Mouse (Mus musculus): ENCODE data around the gene Inpp5f. TPM values are rescaled to one million over a fixed set of nuclear protein-coding genes. Genes with fewer than 3 reads are reported as not detected.
A peak's percentile ranks its signal among the peaks of the same experiment; 100 is the strongest.
"Not testable (repeated sequence)": the region's sequence is repeated elsewhere in the genome, so short reads cannot be mapped to it uniquely, and the experiment has no call there.

Gene Inpp5f
- polyA plus RNA-seq, 1 experiment from 2014 or later: 8.3 TPM

DNA sequence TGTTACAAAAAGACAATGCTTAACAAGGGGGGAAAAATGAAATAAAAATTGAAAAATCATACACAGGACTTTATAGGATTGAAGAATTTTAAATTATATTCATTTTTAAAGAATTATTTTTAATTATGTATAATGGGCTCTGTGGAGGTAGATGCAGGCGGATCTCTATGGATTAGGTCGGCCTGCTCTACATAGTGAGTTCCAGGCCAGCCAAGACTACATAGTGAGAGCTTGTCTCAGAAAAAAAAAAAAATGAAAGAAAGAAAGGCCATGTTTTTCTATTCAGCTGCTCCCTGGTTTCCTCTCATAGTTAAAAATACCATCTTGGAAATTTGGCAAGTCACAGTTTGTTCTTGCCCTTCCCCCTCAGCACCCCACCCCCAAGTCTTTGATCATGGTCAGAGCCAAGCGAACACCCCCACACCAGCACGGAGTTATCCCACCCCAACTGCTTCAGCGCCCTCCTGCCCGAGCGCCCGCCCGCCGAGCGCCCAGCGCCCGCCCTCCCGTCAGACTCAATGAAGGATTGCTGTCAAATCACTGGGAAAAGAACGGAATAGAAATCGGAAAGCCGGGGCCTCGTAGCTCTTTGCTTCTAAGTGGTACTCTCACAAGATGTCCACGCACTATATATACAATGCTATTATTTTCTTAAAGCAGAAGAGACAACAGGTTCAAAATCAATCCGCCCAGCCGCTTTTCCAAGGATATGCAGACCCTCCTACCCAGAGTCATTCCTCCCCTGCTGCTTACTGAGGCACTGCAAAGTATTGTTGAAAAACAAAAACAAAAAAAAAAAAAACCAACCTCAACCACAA is 18.8 kb upstream of the Inpp5f start:
- Histone ChIP-seq H3K4me1 (replicated peaks; ENCODE audit: control insufficient read depth, insufficient read depth, low read length) (no peaks in the 10 kb centered on the region), H3K9ac (ENCODE audit: low read depth, low read length) (no peak overlapping the region), H3K27me3 (replicated peaks; ENCODE audit: control insufficient read depth, insufficient read depth, low read length) (no peaks in the 10 kb centered on the region), H3K4me2 (replicated peaks; ENCODE audit: low read depth) (peak overlapping the region; percentile 49), H3K9me3 (ENCODE audit: control insufficient read depth) (no peaks in the 10 kb centered on the region), H3K4me3 (ENCODE audit: low read depth, low read length) (no peak overlapping the region), H3K36me3 (ENCODE audit: control insufficient read depth, insufficient read depth) (no peaks in the 10 kb centered on the region), H3K27ac (ENCODE audit: low read depth, low read length) (no peak overlapping the region; the same call in 1 of the 2 replicates)
- no peak for ATAC-seq
- TF ChIP-seq CTCF (IDR thresholded peaks at IDR 0.05; ENCODE audit: low read depth): no peak
- 37% methylated on average over 21 of the region's 21 CpGs for whole genome bisulfite sequencing

DNA sequence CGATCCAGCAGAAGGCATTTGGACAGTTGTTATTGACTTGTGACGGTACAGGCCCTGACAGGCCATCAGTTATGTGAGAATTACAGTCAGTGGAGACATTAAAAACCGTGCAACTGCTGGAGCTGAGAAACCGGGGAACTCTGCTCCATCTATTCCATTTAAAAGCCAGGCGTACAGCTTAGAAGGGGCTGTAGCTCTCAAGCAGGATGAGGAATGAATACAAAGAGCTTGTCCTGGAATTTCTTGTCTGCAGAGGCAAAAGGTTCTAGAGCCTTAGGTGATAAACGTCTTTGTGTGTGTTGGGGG is 18.2 kb upstream of the Inpp5f start:
- ATAC-seq: no peak
- no peak overlapping the region for H3K4me3 ChIP-seq (ENCODE audit: low read depth, low read length)
- WGBS: 43% methylated on average over 6 of the region's 6 CpGs

DNA sequence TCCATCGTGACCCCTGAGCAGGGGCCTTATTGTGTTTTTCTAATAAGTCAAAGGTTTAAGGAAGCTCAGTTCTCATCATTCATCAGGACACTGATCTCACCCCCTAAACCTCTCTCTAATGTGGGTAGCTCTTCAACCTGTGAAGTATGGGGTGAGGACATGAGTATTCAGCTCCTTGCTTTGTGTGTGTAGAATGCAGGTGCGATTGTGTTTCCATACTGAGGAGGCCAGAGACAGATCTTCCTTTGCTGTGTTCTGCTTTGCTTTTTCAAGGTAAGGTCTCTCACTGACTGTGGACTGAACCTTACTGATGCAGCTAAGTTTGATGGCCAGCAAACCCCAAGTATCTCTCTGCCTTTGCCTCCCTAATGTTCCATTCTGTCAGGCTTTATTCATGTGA is 14.9 kb upstream of the Inpp5f start:
- H3K9me3 ChIP-seq (ENCODE audit: control insufficient read depth): no peaks in the 10 kb centered on the region
- H3K9ac ChIP-seq (ENCODE audit: low read depth, low read length): no peak overlapping the region
- no peak for ATAC-seq
- H3K36me3 ChIP-seq (ENCODE audit: control insufficient read depth, insufficient read depth): no peaks in the 10 kb centered on the region
- 92% methylated on average over 2 of the region's 2 CpGs for WGBS
- H3K27ac ChIP-seq (ENCODE audit: low read depth, low read length): no peak overlapping the region
- H3K27me3 ChIP-seq (replicated peaks; ENCODE audit: control insufficient read depth, insufficient read depth, low read length): no peaks in the 10 kb centered on the region
- H3K4me2 ChIP-seq (replicated peaks; ENCODE audit: low read depth): no peak overlapping the region
- no peak overlapping the region for H3K4me3 ChIP-seq (ENCODE audit: low read depth, low read length)
- no peak for TF ChIP-seq CTCF (IDR thresholded peaks at IDR 0.05; ENCODE audit: low read depth)
- no peaks in the 10 kb centered on the region for H3K4me1 ChIP-seq (replicated peaks; ENCODE audit: control insufficient read depth, insufficient read depth, low read length)

More for the DNA sequence above, 18.2 kb upstream of the Inpp5f start:
- Histone ChIP-seq H3K9ac (ENCODE audit: low read depth, low read length) (no peak overlapping the region), H3K27me3 (replicated peaks; ENCODE audit: control insufficient read depth, insufficient read depth, low read length) (no peaks in the 10 kb centered on the region), H3K36me3 (ENCODE audit: control insufficient read depth, insufficient read depth) (no peaks in the 10 kb centered on the region), H3K4me1 (replicated peaks; ENCODE audit: control insufficient read depth, insufficient read depth, low read length) (no peaks in the 10 kb centered on the region), H3K9me3 (ENCODE audit: control insufficient read depth) (no peaks in the 10 kb centered on the region), H3K4me2 (replicated peaks; ENCODE audit: low read depth) (peak overlapping the region; percentile 49; the same call in 1 of the 2 replicates), H3K27ac (ENCODE audit: low read depth, low read length) (no peak overlapping the region)
- no peak for TF ChIP-seq CTCF (IDR thresholded peaks at IDR 0.05; ENCODE audit: low read depth)

DNA sequence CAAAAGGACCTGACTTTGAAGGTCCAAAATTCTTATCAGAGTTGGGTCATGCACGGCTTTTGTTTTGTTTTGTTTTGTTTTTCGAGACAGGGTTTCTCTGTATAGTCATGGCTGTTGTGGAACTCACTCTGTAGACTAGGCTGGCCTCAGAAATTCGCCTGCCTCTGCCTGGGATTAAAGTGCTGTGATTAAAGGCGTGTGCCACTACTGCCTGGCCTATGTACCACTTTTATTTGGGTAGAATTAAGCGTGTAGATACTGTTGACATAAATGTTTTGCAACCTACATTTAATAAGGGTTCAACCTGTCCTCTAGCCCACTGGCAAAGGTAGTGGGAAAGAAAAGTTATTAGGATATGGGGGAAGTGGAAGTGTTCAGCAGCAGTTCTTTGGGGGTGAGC is 12.1 kb upstream of the Inpp5f start:
- Histone ChIP-seq H3K4me2 (replicated peaks; ENCODE audit: low read depth) (no peak overlapping the region), H3K4me1 (replicated peaks; ENCODE audit: control insufficient read depth, insufficient read depth, low read length) (no peaks in the 10 kb centered on the region), H3K36me3 (ENCODE audit: control insufficient read depth, insufficient read depth) (no peaks in the 10 kb centered on the region), H3K9me3 (ENCODE audit: control insufficient read depth) (no peaks in the 10 kb centered on the region), H3K4me3 (ENCODE audit: low read depth, low read length) (no peak overlapping the region), H3K27me3 (replicated peaks; ENCODE audit: control insufficient read depth, insufficient read depth, low read length) (no peaks in the 10 kb centered on the region), H3K9ac (ENCODE audit: low read depth, low read length) (no peak overlapping the region), H3K27ac (ENCODE audit: low read depth, low read length) (no peak overlapping the region)
- TF ChIP-seq CTCF (IDR thresholded peaks at IDR 0.05; ENCODE audit: low read depth): no peak
- WGBS: 82% methylated on average over 5 of the region's 5 CpGs
- ATAC-seq: no peak

DNA sequence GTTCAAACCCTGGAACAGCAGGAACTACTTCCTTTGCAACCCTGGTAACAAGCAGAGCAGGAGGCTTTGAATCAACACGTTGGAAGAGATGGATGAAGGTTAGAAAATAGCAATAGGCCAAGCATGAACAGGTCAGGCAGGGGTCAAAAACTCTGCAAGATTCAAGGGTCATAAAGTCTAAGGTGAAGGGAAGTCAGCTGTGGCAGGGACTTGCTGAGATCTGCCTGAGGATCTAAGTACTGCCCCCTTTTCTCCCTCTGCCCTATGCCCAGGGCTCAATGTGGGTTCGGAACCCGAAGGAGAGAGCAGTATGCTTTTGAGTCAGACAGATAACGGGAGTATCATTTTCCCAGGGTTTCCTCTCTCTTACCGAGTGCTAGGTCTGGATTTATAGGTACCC is 9.3 kb upstream of the Inpp5f start:
- Histone ChIP-seq H3K4me1 (replicated peaks; ENCODE audit: control insufficient read depth, insufficient read depth, low read length) (no peaks in the 10 kb centered on the region), H3K27me3 (replicated peaks; ENCODE audit: control insufficient read depth, insufficient read depth, low read length) (no peaks in the 10 kb centered on the region), H3K27ac (ENCODE audit: low read depth, low read length) (no peak overlapping the region), H3K4me3 (ENCODE audit: low read depth, low read length) (no peak overlapping the region), H3K36me3 (ENCODE audit: control insufficient read depth, insufficient read depth) (no peaks in the 10 kb centered on the region), H3K4me2 (replicated peaks; ENCODE audit: low read depth) (no peak overlapping the region), H3K9ac (ENCODE audit: low read depth, low read length) (no peak overlapping the region), H3K9me3 (ENCODE audit: control insufficient read depth) (no peaks in the 10 kb centered on the region)
- ATAC-seq: no peak
- TF ChIP-seq CTCF (IDR thresholded peaks at IDR 0.05; ENCODE audit: low read depth): no peak
- 69% methylated on average over 5 of the region's 5 CpGs for WGBS

DNA sequence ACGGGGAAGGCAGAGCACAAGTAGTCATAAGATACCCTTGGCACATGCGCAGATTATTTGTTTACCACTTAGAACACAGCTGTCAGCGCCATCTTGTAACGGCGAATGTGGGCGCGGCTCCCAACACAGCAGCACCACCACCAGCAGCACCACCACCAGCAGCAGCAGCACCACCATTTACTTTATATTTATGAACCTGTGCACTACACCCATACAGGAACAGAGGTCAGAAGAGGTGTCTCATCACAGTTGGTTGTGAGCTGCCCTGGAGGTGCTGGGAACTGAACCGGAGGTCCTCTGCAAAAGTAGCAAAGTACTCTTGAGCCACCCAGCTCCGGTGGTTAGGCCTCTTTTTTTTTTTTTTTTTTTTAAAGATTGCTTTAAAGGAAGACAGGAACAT is 1.2 kb upstream of the Inpp5f start:
- H3K27me3 ChIP-seq (replicated peaks; ENCODE audit: control insufficient read depth, insufficient read depth, low read length); H3K4me2 ChIP-seq (replicated peaks; ENCODE audit: low read depth); H3K27ac ChIP-seq (ENCODE audit: low read depth, low read length); H3K4me3 ChIP-seq (ENCODE audit: low read depth, low read length); H3K4me1 ChIP-seq (replicated peaks; ENCODE audit: control insufficient read depth, insufficient read depth, low read length); H3K36me3 ChIP-seq (ENCODE audit: control insufficient read depth, insufficient read depth); ATAC-seq; H3K9me3 ChIP-seq (ENCODE audit: control insufficient read depth); H3K9ac ChIP-seq (ENCODE audit: low read depth, low read length): not testable (repeated sequence)
- 98% methylated on average over 7 of the region's 9 CpGs for WGBS

All from intestine, postnatal 0 days (tissue).